Mouse (Mus musculus): ENCODE measurements around the gene Rcan3. TPM values are rescaled to one million over a fixed set of nuclear protein-coding genes. Genes with fewer than 3 reads are reported as not detected.

Gene Rcan3
- polyA plus RNA-seq, 1 experiment from 2014 or later = 13.0 TPM

GRCm38 (mm10) chr4:135404916-135405315, 28.7 kb downstream of the Rcan3 start:
- no peaks in the 10 kb centered on the region for H3K27me3 ChIP-seq (ENCODE audit: control insufficient read depth, insufficient read depth, low read length)
- H3K4me1 ChIP-seq (ENCODE audit: control insufficient read depth, insufficient read depth, low read length) = no peaks in the 10 kb centered on the region
- 83% methylated on average over 2 of the region's 2 CpGs for WGBS
- no peak overlapping the region for H3K9ac ChIP-seq (ENCODE audit: low read length)
- no peak for ATAC-seq (ENCODE audit: insufficient read depth, low FRiP score, low TSS enrichment)
- no peak overlapping the region for H3K27ac ChIP-seq (ENCODE audit: low read depth, low read length)
- no peak overlapping the region for H3K4me3 ChIP-seq (ENCODE audit: low read depth, low read length)
- H3K9me3 ChIP-seq (ENCODE audit: control insufficient read depth, low read length) = no peaks in the 10 kb centered on the region
- no peak for DNase-seq (ENCODE audit: low spot score)
- H3K4me2 ChIP-seq (ENCODE audit: low read depth) = no peak overlapping the region
- no peaks in the 10 kb centered on the region for H3K36me3 ChIP-seq (ENCODE audit: control insufficient read depth, insufficient read depth, low read length)

- H3K9ac ChIP-seq (ENCODE audit: low read length) = no peak overlapping the region
- no peak overlapping the region for H3K27ac ChIP-seq (ENCODE audit: low read depth, low read length)
- H3K4me2 ChIP-seq (ENCODE audit: low read depth) = no peak overlapping the region
- no peak for DNase-seq (ENCODE audit: low spot score)
- H3K4me3 ChIP-seq (ENCODE audit: low read depth, low read length) = no peak overlapping the region
- 75% methylated on average over 10 of the region's 10 CpGs for WGBS
- H3K36me3 ChIP-seq (ENCODE audit: control insufficient read depth, insufficient read depth, low read length) = no peaks in the 10 kb centered on the region
- 0 out of 2 replicates have a peak, but pooled peaks cover 3% of the 10 kb centered on the region for H3K27me3 ChIP-seq (ENCODE audit: control insufficient read depth, insufficient read depth, low read length)
- H3K9me3 ChIP-seq (ENCODE audit: control insufficient read depth, low read length) = no peaks in the 10 kb centered on the region
- no peak for ATAC-seq (ENCODE audit: insufficient read depth, low FRiP score, low TSS enrichment)
- no peaks in the 10 kb centered on the region for H3K4me1 ChIP-seq (ENCODE audit: control insufficient read depth, insufficient read depth, low read length)
Observed at GRCm38 (mm10) chr4:135404048-135404447, 29.6 kb downstream of the Rcan3 start.

GRCm38 (mm10) chr4:135401881-135402280, 31.8 kb downstream of the Rcan3 start:
- Histone ChIP-seq H3K4me2 (ENCODE audit: low read depth) (no peak overlapping the region), H3K9me3 (ENCODE audit: control insufficient read depth, low read length) (no peaks in the 10 kb centered on the region), H3K27me3 (ENCODE audit: control insufficient read depth, insufficient read depth, low read length) (peaks cover 11% of the 10 kb centered on the region), H3K9ac (ENCODE audit: low read length) (no peak overlapping the region), H3K36me3 (ENCODE audit: control insufficient read depth, insufficient read depth, low read length) (no peaks in the 10 kb centered on the region), H3K4me3 (ENCODE audit: low read depth, low read length) (no peak overlapping the region), H3K27ac (ENCODE audit: low read depth, low read length) (no peak overlapping the region), H3K4me1 (ENCODE audit: control insufficient read depth, insufficient read depth, low read length) (no peaks in the 10 kb centered on the region)
- 29% methylated on average over 7 of the region's 7 CpGs for WGBS
- ATAC-seq (ENCODE audit: insufficient read depth, low FRiP score, low TSS enrichment) (no peak), DNase-seq (ENCODE audit: low spot score) (no peak)

GRCm38 (mm10) chr4:135397991-135398390, 35.7 kb downstream of the Rcan3 start, which contains the start of gene Ncmap:
Gene Ncmap (minus strand): TSS chr4:135398227.
- peak; percentile 20 for DNase-seq (ENCODE audit: low spot score)
- H3K27me3 ChIP-seq (ENCODE audit: control insufficient read depth, insufficient read depth, low read length) = peaks cover 15% of the 10 kb centered on the region
- H3K36me3 ChIP-seq (ENCODE audit: control insufficient read depth, insufficient read depth, low read length) = no peaks in the 10 kb centered on the region

GRCm38 (mm10) chr4:135397551-135397950, 36.1 kb downstream of the Rcan3 start:
- no peak overlapping the region for H3K27ac ChIP-seq (ENCODE audit: low read depth, low read length)
- ATAC-seq (ENCODE audit: insufficient read depth, low FRiP score, low TSS enrichment) (no peak), DNase-seq (ENCODE audit: low spot score) (peak; percentile 30)
- no peaks in the 10 kb centered on the region for H3K36me3 ChIP-seq (ENCODE audit: control insufficient read depth, insufficient read depth, low read length)
- peak overlapping the region; percentile 27 for H3K9ac ChIP-seq (ENCODE audit: low read length)
- peak overlapping the region; percentile 22 for H3K4me3 ChIP-seq (ENCODE audit: low read depth, low read length)
- H3K9me3 ChIP-seq (ENCODE audit: control insufficient read depth, low read length) = no peaks in the 10 kb centered on the region
- 4% methylated on average over 16 of the region's 16 CpGs for WGBS
- no peaks in the 10 kb centered on the region for H3K4me1 ChIP-seq (ENCODE audit: control insufficient read depth, insufficient read depth, low read length)
- peak overlapping the region; percentile 54 for H3K4me2 ChIP-seq (ENCODE audit: low read depth)
- H3K27me3 ChIP-seq (ENCODE audit: control insufficient read depth, insufficient read depth, low read length) = peaks cover 15% of the 10 kb centered on the region

More at GRCm38 (mm10) chr4:135397991-135398390, 35.7 kb downstream of the Rcan3 start, which contains the start of gene Ncmap:
- Histone ChIP-seq H3K4me1 (ENCODE audit: control insufficient read depth, insufficient read depth, low read length) (no peaks in the 10 kb centered on the region), H3K27ac (ENCODE audit: low read depth, low read length) (no peak within 1 kb of the TSS), H3K4me2 (ENCODE audit: low read depth) (peak within 1 kb of the TSS; percentile 54), H3K9ac (ENCODE audit: low read length) (peak within 1 kb of the TSS; percentile 27), H3K4me3 (ENCODE audit: low read depth, low read length) (peak within 1 kb of the TSS; percentile 22), H3K9me3 (ENCODE audit: control insufficient read depth, low read length) (no peaks in the 10 kb centered on the region)
- no peak for ATAC-seq (ENCODE audit: insufficient read depth, low FRiP score, low TSS enrichment)
- 1% methylated on average over 21 of the region's 29 CpGs for WGBS

- Histone ChIP-seq H3K36me3 (ENCODE audit: control insufficient read depth, insufficient read depth, low read length) (no peaks in the 10 kb centered on the region), H3K9ac (ENCODE audit: low read length) (no peak overlapping the region), H3K27ac (ENCODE audit: low read depth, low read length) (no peak overlapping the region), H3K4me2 (ENCODE audit: low read depth) (no peak overlapping the region), H3K4me3 (ENCODE audit: low read depth, low read length) (no peak overlapping the region), H3K27me3 (ENCODE audit: control insufficient read depth, insufficient read depth, low read length) (peaks cover 15% of the 10 kb centered on the region), H3K4me1 (ENCODE audit: control insufficient read depth, insufficient read depth, low read length) (no peaks in the 10 kb centered on the region), H3K9me3 (ENCODE audit: control insufficient read depth, low read length) (no peaks in the 10 kb centered on the region)
- ATAC-seq (ENCODE audit: insufficient read depth, low FRiP score, low TSS enrichment) (no peak), DNase-seq (ENCODE audit: low spot score) (no peak)
- 90% methylated on average over 5 of the region's 5 CpGs for whole genome bisulfite sequencing
Observed at GRCm38 (mm10) chr4:135396303-135396702, 37.4 kb downstream of the Rcan3 start.

GRCm38 (mm10) chr4:135395375-135395774, 38.3 kb downstream of the Rcan3 start:
- H3K4me3 ChIP-seq (ENCODE audit: low read depth, low read length) = no peak overlapping the region
- H3K9ac ChIP-seq (ENCODE audit: low read length) = no peak overlapping the region
- no peak overlapping the region for H3K27ac ChIP-seq (ENCODE audit: low read depth, low read length)
- ATAC-seq (ENCODE audit: insufficient read depth, low FRiP score, low TSS enrichment) (no peak), DNase-seq (ENCODE audit: low spot score) (no peak)
- no peaks in the 10 kb centered on the region for H3K36me3 ChIP-seq (ENCODE audit: control insufficient read depth, insufficient read depth, low read length)
- H3K27me3 ChIP-seq (ENCODE audit: control insufficient read depth, insufficient read depth, low read length) = peaks cover 15% of the 10 kb centered on the region
- H3K9me3 ChIP-seq (ENCODE audit: control insufficient read depth, low read length) = no peaks in the 10 kb centered on the region
- no peak overlapping the region for H3K4me2 ChIP-seq (ENCODE audit: low read depth)
- 83% methylated on average over 4 of the region's 4 CpGs for WGBS
- H3K4me1 ChIP-seq (ENCODE audit: control insufficient read depth, insufficient read depth, low read length) = no peaks in the 10 kb centered on the region

- 82% methylated on average over 7 of the region's 7 CpGs for WGBS
- Histone ChIP-seq H3K4me1 (ENCODE audit: control insufficient read depth, insufficient read depth, low read length) (no peaks in the 10 kb centered on the region), H3K36me3 (ENCODE audit: control insufficient read depth, insufficient read depth, low read length) (no peaks in the 10 kb centered on the region), H3K27me3 (ENCODE audit: control insufficient read depth, insufficient read depth, low read length) (peaks cover 15% of the 10 kb centered on the region), H3K4me2 (ENCODE audit: low read depth) (no peak overlapping the region), H3K4me3 (ENCODE audit: low read depth, low read length) (no peak overlapping the region), H3K27ac (ENCODE audit: low read depth, low read length) (no peak overlapping the region), H3K9me3 (ENCODE audit: control insufficient read depth, low read length) (no peaks in the 10 kb centered on the region), H3K9ac (ENCODE audit: low read length) (no peak overlapping the region)
- no peak for ATAC-seq (ENCODE audit: insufficient read depth, low FRiP score, low TSS enrichment)
- DNase-seq (ENCODE audit: low spot score) = no peak
Observed at GRCm38 (mm10) chr4:135394666-135395065, 39.0 kb downstream of the Rcan3 start.

GRCm38 (mm10) chr4:135393381-135393780, 40.3 kb downstream of the Rcan3 start:
- no peak overlapping the region for H3K9ac ChIP-seq (ENCODE audit: low read length)
- H3K4me1 ChIP-seq (ENCODE audit: control insufficient read depth, insufficient read depth, low read length) = no peaks in the 10 kb centered on the region
- 81% methylated on average over 6 of the region's 6 CpGs for WGBS
- H3K9me3 ChIP-seq (ENCODE audit: control insufficient read depth, low read length) = no peaks in the 10 kb centered on the region
- H3K27ac ChIP-seq (ENCODE audit: low read depth, low read length) = no peak overlapping the region
- H3K4me2 ChIP-seq (ENCODE audit: low read depth) = no peak overlapping the region
- ATAC-seq (ENCODE audit: insufficient read depth, low FRiP score, low TSS enrichment) (no peak), DNase-seq (ENCODE audit: low spot score) (no peak)
- peaks cover 6% of the 10 kb centered on the region for H3K27me3 ChIP-seq (ENCODE audit: control insufficient read depth, insufficient read depth, low read length)
- H3K4me3 ChIP-seq (ENCODE audit: low read depth, low read length) = no peak overlapping the region
- H3K36me3 ChIP-seq (ENCODE audit: control insufficient read depth, insufficient read depth, low read length) = no peaks in the 10 kb centered on the region
